ENCODE assay signal across 9 mouse cellular contexts in genomic region chr9:123481136-123481535, GRCm38 (mm10). TPM values are rescaled to one million over a fixed set of nuclear protein-coding genes. Genes with fewer than 3 reads are reported as not detected.
DNase-seq lines count a peak whose midpoint lies in the region; ATAC-seq lines count a peak whose summit lies in the region.
"Had no signal": no experiment of that assay in that cellular context is flagged by ENCODE, and none has a peak within 500 bp of the region (broad histone marks: within the 10 kb centered on the region; RNA-seq: fewer than 3 reads in every experiment).

No protein-coding gene starts in this region.

- H3K9me3 ChIP-seq in neural tube, embryonic 11.5 days (ENCODE audit: control insufficient read depth, low read length) = no peaks in the 10 kb centered on the region
- no peaks in the 10 kb centered on the region for H3K9me3 ChIP-seq in forebrain, embryonic 13.5 days (replicated peaks)
- H3K9me3 ChIP-seq in liver, embryonic 11.5 days (ENCODE audit: control insufficient read depth, low read length) = no peaks in the 10 kb centered on the region
- H3K9me3 ChIP-seq in stomach, embryonic 16.5 days (replicated peaks; ENCODE audit: control insufficient read depth, low read length) = no peaks in the 10 kb centered on the region

- no peak for DNase-seq in neural tube, embryonic 11.5 days (ENCODE audit: low spot score)
- DNase-seq in neural tube, embryonic 10.5 days (ENCODE audit: extremely low spot score, low spot score) = no peak
- no peak for DNase-seq in liver, embryonic 11.5 days (ENCODE audit: low spot score)
- DNase-seq in testis, postnatal 10 days (ENCODE audit: low spot score) = no peak
- DNase-seq in layer of hippocampus, postnatal 25 days (ENCODE audit: extremely low spot score in 1 of 2, low spot score in 1 of 2) = no peak
- DNase-seq in cerebellum, postnatal 36 days = no peak
- DNase-seq: kidney, adult 18-20 months had no signal

- peaks cover 5% of the 10 kb centered on the region; the same call in 1 of the 2 replicates for H3K36me3 ChIP-seq in neural tube, embryonic 11.5 days (ENCODE audit: control insufficient read depth, insufficient read depth, low read length)
- peaks cover 12% of the 10 kb centered on the region for H3K36me3 ChIP-seq in forebrain, embryonic 13.5 days (ENCODE audit: poor library complexity, severe bottlenecking)
- peaks cover 10% of the 10 kb centered on the region for H3K36me3 ChIP-seq in liver, embryonic 11.5 days (ENCODE audit: control insufficient read depth, insufficient read depth, low read length)
- H3K36me3 ChIP-seq in stomach, embryonic 16.5 days (ENCODE audit: control insufficient read depth, insufficient read depth, low read length) = no peaks in the 10 kb centered on the region

- H3K27ac ChIP-seq in neural tube, embryonic 11.5 days (ENCODE audit: low read depth, low read length) = no peak overlapping the region
- H3K27ac ChIP-seq in forebrain, embryonic 13.5 days = no peak overlapping the region
- H3K27ac ChIP-seq in liver, embryonic 11.5 days (ENCODE audit: low read depth, low read length) = no peak overlapping the region
- H3K27ac ChIP-seq in stomach, embryonic 16.5 days (ENCODE audit: low read length) = no peak overlapping the region

- no peak for ATAC-seq in neural tube, embryonic 11.5 days (ENCODE audit: insufficient read depth, low FRiP score, low TSS enrichment)
- ATAC-seq in forebrain, embryonic 13.5 days = no peak
- ATAC-seq in liver, embryonic 11.5 days (replicated peaks; ENCODE audit: low FRiP score) = peak; percentile 76
- ATAC-seq in stomach, embryonic 16.5 days (ENCODE audit: insufficient read depth, low FRiP score) = no peak

- peak overlapping the region; percentile 53 for H3K4me2 ChIP-seq in neural tube, embryonic 11.5 days (ENCODE audit: low read depth)
- peak overlapping the region; percentile 69 for H3K4me2 ChIP-seq in forebrain, embryonic 13.5 days
- peak overlapping the region; percentile 99 for H3K4me2 ChIP-seq in liver, embryonic 11.5 days
- H3K4me2 ChIP-seq in stomach, embryonic 16.5 days (ENCODE audit: low read depth, low read length) = peak overlapping the region; percentile 92

- peaks cover 23% of the 10 kb centered on the region for H3K4me1 ChIP-seq in neural tube, embryonic 11.5 days (ENCODE audit: control insufficient read depth, insufficient read depth, low read length)
- H3K4me1 ChIP-seq in forebrain, embryonic 13.5 days = peaks cover 51% of the 10 kb centered on the region
- H3K4me1 ChIP-seq in liver, embryonic 11.5 days (replicated peaks; ENCODE audit: control insufficient read depth, insufficient read depth, low read length) = peaks cover 50% of the 10 kb centered on the region
- H3K4me1 ChIP-seq in stomach, embryonic 16.5 days (ENCODE audit: control insufficient read depth, insufficient read depth, low read length) = peaks cover 43% of the 10 kb centered on the region

- 81% methylated on average over 7 of the region's 7 CpGs for WGBS in neural tube, embryonic 11.5 days
- WGBS in forebrain, embryonic 13.5 days = 82% methylated on average over 7 of the region's 7 CpGs
- WGBS in liver, embryonic 11.5 days = 56% methylated on average over 7 of the region's 7 CpGs
- 29% methylated on average over 7 of the region's 7 CpGs for WGBS in stomach, embryonic 16.5 days

- no peak overlapping the region for H3K9ac ChIP-seq in neural tube, embryonic 11.5 days (ENCODE audit: low read length)
- H3K9ac ChIP-seq in forebrain, embryonic 13.5 days = peak overlapping the region; percentile 74; the same call in 1 of the 2 replicates
- H3K9ac ChIP-seq in liver, embryonic 11.5 days (ENCODE audit: low read depth, low read length) = peak overlapping the region; percentile 41; the same call in 1 of the 2 replicates
- H3K9ac ChIP-seq in stomach, embryonic 16.5 days (ENCODE audit: low read length) = peak overlapping the region; percentile 87; the same call in 1 of the 2 replicates

- no peaks in the 10 kb centered on the region for H3K27me3 ChIP-seq in neural tube, embryonic 11.5 days (ENCODE audit: control insufficient read depth, insufficient read depth, low read length)
- H3K27me3 ChIP-seq in forebrain, embryonic 13.5 days = no peaks in the 10 kb centered on the region
- no peaks in the 10 kb centered on the region for H3K27me3 ChIP-seq in liver, embryonic 11.5 days (replicated peaks; ENCODE audit: control insufficient read depth, insufficient read depth, low read length)
- H3K27me3 ChIP-seq in stomach, embryonic 16.5 days (ENCODE audit: control insufficient read depth, insufficient read depth, low read length) = no peaks in the 10 kb centered on the region

- H3K4me3 ChIP-seq in neural tube, embryonic 11.5 days (ENCODE audit: low read depth, low read length) = peak overlapping the region; percentile 1; the same call in 1 of the 2 replicates
- H3K4me3 ChIP-seq in forebrain, embryonic 13.5 days = peak overlapping the region; percentile 67
- peak overlapping the region; percentile 78 for H3K4me3 ChIP-seq in liver, embryonic 11.5 days (ENCODE audit: low read depth, low read length)
- peak overlapping the region; percentile 80 for H3K4me3 ChIP-seq in stomach, embryonic 16.5 days (replicated peaks; ENCODE audit: low read length)

RNA-seq across cellular contexts. Expression of gene Limd1, which starts 2.6 kb away (rescaled TPM):
- 48.1 and 52.4 TPM in 2 replicates for polyA plus RNA-seq in neural tube, embryonic 11.5 days (2014; fragmentation: Nextera tagmentation; extraction: Ambion mirVana)
- 28.0 and 31.5 TPM in 2 replicates for polyA plus RNA-seq in forebrain, embryonic 13.5 days (2015; fragmentation: Nextera tagmentation; extraction: Ambion mirVana)
- polyA plus RNA-seq in liver, embryonic 11.5 days (2014; fragmentation: Nextera tagmentation; extraction: Ambion mirVana) = 41.7 and 42.2 TPM in 2 replicates
- polyA plus RNA-seq in stomach, embryonic 16.5 days (2015; fragmentation: Nextera tagmentation; extraction: Ambion mirVana) = 48.8 and 49.6 TPM in 2 replicates
- 1 to 10 TPM; 6.4 to 6.5 TPM for total RNA-seq in layer of hippocampus, postnatal 25 days (2021)

RNA-seq across cellular contexts. Expression of gene Sacm1l, which starts 48.4 kb away (rescaled TPM):
- polyA plus RNA-seq in neural tube, embryonic 11.5 days (2014; fragmentation: Nextera tagmentation; extraction: Ambion mirVana) = 52.4 and 56.3 TPM in 2 replicates
- 41.0 and 43.6 TPM in 2 replicates for polyA plus RNA-seq in forebrain, embryonic 13.5 days (2015; fragmentation: Nextera tagmentation; extraction: Ambion mirVana)
- 44.5 and 55.3 TPM in 2 replicates for polyA plus RNA-seq in liver, embryonic 11.5 days (2014; fragmentation: Nextera tagmentation; extraction: Ambion mirVana)
- polyA plus RNA-seq in stomach, embryonic 16.5 days (2015; fragmentation: Nextera tagmentation; extraction: Ambion mirVana) = 63.6 and 65.4 TPM in 2 replicates
- total RNA-seq in layer of hippocampus, postnatal 25 days (2021) = 10 to 100 TPM; 51.0 to 58.1 TPM

Comparison
In these comparisons a context has a peak if more than half of its experiments do, and no peak if none do; other contexts are left out.
1. H3K4me3 ChIP-seq: peak in every context shown above with its lines; median percentile 80 in stomach, embryonic 16.5 days; 78 in liver, embryonic 11.5 days; 67 in forebrain, embryonic 13.5 days; 1 in neural tube, embryonic 11.5 days.